Mouse (Mus musculus) embryonic facial prominence, embryonic 14.5 days (tissue): ENCODE data around the gene Slc36a1. TPM values are rescaled to one million over a fixed set of nuclear protein-coding genes. Genes with fewer than 3 reads are reported as not detected.

ENCODE experiments used
- ATAC-seq: fragments of 200-750 bp; cut with Nextera tagmentation; 2 replicates; pipeline ENCODE4 v1.8.0; 2017; ENCODE audit warnings: low read depth, moderate number of reproducible peaks, moderate TSS enrichment
- DNase-seq: peaks from one replicate; pipeline ENCODE4 v3.0.0-alpha.2; 2015; ENCODE audit warnings: low spot score
- H3K27ac ChIP-seq: fragments of 300-500 bp; sonication (generic); replicated peaks from 2 replicates; pipeline ENCODE4 v1.5.1; 2014; ENCODE audit warnings: low read depth, mild to moderate bottlenecking, low read length, moderate library complexity
- H3K27me3 ChIP-seq: fragments of 300-500 bp; sonication (generic); replicated peaks from 2 replicates; pipeline ENCODE4 v1.6.1; 2014; ENCODE audit warnings: low read length; ENCODE audit not compliant: control insufficient read depth, insufficient read depth
- H3K36me3 ChIP-seq: fragments of 300-500 bp; sonication (generic); 2 replicates; pipeline ENCODE4 v1.6.1; 2014; ENCODE audit warnings: low read length, mixed read lengths; ENCODE audit not compliant: control insufficient read depth, insufficient read depth
- H3K4me1 ChIP-seq: fragments of 300-500 bp; sonication (generic); 2 replicates; pipeline ENCODE4 v1.6.1; 2014; ENCODE audit warnings: antibody characterized with exemption, low read length; ENCODE audit not compliant: control insufficient read depth, insufficient read depth
- H3K4me2 ChIP-seq: fragments of 300-500 bp; sonication (generic); 2 replicates; pipeline ENCODE4 v1.6.1; 2014; ENCODE audit warnings: low read depth, mild to moderate bottlenecking, low read length, moderate library complexity, mixed read lengths
- H3K4me3 ChIP-seq: fragments of 300-500 bp; sonication (generic); 2 replicates; pipeline ENCODE4 v1.5.1; 2014; ENCODE audit warnings: low read depth, mild to moderate bottlenecking, low read length
- H3K9ac ChIP-seq: fragments of 300-500 bp; sonication (generic); 2 replicates; pipeline ENCODE4 v1.6.1; 2014; ENCODE audit warnings: low read depth, mild to moderate bottlenecking, low read length, moderate library complexity, mixed read lengths
- H3K9me3 ChIP-seq: fragments of 300-500 bp; sonication (generic); 2 replicates; pipeline ENCODE4 v1.6.1; 2016; ENCODE audit warnings: low read length; ENCODE audit not compliant: control insufficient read depth
- WGBS: fragments of 180-500 bp; shearing (Covaris S2); extraction: QIAGEN DNeasy Blood & Tissue Kit; methylation state at CpG from one replicate; pipeline ENCODE4 v1.1.7; 2014; 5-methylcytosine and 5-hydroxymethylcytosine counted together
- polyA plus RNA-seq: library from polyadenylated mRNA; unstranded; fragments of >200 nt; fragmentation: Nextera tagmentation; extraction: Ambion mirVana; gene quantifications from 2 replicates; pipeline ENCODE4 v1.2.1, GENCODE M21; 2014

Gene Slc36a1
- polyA plus RNA-seq, 1 experiment from 2014 or later, result 2.3 TPM

DNA sequence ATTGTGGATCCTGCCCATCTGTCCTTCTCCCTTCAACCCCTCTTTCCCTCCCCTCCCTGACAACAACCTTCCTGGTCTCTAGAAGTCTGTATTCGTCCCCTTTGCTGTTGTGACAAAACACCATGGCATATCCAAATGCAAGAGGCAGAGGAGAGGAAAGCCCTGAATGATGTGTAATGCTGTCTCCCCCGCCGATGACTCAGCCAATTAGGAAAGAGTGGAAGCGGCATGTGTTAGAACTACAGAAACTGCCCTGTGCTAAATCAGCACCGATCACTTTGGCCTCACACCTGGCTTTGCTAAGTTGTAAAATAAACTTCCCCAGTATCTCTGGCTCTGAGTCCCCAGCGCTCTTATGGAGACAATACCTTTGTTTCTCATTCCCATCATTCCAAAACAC lies 7.1 kb upstream of the Slc36a1 start:
- no peak overlapping the region for H3K27ac ChIP-seq
- no peak overlapping the region for H3K9ac ChIP-seq
- H3K4me2 ChIP-seq, result no peak overlapping the region
- no peaks in the 10 kb centered on the region for H3K36me3 ChIP-seq
- no peak overlapping the region for H3K4me3 ChIP-seq
- ATAC-seq, result no peak
- no peak for DNase-seq
- H3K27me3 ChIP-seq, result no peaks in the 10 kb centered on the region
- whole genome bisulfite sequencing, result 61% methylated on average over 6 of the region's 6 CpGs
- no peaks in the 10 kb centered on the region for H3K4me1 ChIP-seq
- no peaks in the 10 kb centered on the region for H3K9me3 ChIP-seq

DNA sequence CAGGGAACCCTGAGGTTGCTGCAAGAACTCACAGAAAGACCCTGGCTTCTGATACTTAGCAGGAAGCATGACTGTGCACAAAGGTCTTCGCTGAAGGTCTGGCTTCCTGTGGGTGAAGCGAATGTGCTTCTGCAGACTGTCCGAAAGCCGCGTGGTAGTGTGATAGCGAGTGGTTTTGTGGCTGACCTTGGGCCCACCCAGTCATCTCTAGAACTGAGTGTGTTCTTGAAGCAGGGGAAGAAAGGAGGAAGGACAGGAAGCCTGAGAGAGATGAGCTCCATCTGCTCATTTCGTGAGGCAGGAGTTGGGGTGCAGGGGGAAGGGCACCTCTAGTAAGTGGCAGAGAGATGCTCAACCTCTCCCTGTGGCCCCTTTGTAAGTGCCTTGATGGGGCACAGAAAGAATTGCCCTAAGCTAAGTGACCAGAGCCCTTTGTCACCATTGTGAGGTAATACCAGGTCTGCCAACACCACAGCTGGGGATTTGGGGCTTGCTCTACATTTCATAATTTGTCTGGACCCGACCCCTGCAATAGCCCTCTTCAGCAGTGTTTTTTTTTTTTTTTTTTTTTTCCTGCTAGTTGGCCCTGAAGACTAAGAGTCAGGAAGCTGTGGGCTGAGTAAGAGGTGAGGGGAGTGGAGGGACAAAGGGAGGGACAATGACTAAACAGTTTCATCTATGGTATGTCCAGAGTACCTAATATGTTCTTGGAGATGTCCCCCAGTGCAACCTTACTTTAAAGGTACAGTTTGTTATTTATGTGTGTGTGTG lies 6.2 kb upstream of the Slc36a1 start:
- H3K9ac ChIP-seq, result no peak overlapping the region
- 72% methylated on average over 8 of the region's 8 CpGs for WGBS
- H3K9me3 ChIP-seq, result no peaks in the 10 kb centered on the region
- H3K4me2 ChIP-seq, result no peak overlapping the region
- H3K4me3 ChIP-seq, result no peak overlapping the region
- DNase-seq (no peak), ATAC-seq (no peak)
- H3K36me3 ChIP-seq, result no peaks in the 10 kb centered on the region
- H3K4me1 ChIP-seq, result no peaks in the 10 kb centered on the region
- H3K27ac ChIP-seq, result no peak overlapping the region
- no peaks in the 10 kb centered on the region for H3K27me3 ChIP-seq

DNA sequence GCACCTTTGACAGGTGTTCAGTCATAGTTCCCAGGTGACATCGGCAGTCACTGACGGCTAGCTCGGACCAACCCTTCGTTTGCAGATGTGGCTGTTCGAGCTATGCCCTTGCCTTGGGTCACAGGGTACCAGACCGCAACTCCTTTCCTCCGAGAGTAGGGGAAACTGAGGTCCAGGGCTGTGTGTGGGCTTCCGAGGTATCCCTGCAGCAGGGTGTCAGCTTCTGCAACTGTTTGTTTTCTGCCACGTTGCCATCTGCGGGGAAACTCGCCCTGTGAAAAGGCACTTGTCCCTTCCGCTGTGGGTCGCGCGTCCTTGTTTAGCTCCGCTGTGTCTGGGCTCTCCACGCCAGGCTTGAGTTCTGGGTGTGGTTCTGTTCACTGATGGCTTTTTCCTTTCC lies 452 bp downstream of the Slc36a1 start:
- ATAC-seq (peak; percentile 56), DNase-seq (no peak)

DNA sequence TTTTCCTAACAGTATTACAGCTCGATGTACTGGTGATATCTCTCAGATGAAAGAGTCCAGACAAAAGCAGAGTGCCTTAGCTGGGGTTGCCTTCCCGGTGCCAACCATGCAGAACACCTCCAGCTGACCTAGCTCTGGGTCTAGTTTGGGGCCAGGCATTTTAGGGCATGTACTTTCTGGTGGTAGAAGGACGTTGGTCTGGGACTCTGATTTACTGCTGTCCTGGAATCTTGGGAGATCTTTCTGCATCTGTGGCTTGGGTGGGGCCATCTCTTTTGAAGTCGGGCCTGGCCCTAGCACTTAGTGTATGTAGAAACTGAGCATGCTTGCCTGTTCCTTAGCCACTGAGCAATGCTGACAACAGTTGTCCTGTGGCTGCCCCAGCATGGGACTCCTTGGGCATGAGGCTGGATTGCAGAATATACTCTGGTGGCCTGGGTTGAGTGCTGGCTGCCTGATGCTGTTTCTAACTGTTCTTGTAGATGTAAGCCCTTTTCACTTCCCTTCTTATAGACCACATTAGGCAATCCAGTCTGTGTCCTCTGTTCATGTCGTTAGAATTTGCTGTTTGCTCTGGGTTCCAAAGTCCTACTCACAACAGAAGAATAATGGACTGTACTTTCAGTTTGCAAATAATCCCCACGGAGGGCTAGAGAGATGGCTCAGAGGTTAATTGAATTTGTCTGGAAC lies 4.0 kb downstream of the Slc36a1 start:
- Histone ChIP-seq H3K9ac (no peak overlapping the region), H3K4me2 (no peak overlapping the region), H3K36me3 (no peaks in the 10 kb centered on the region), H3K4me1 (0 out of 2 replicates have a peak, but pooled peaks cover 3% of the 10 kb centered on the region), H3K27ac (no peak overlapping the region), H3K27me3 (no peaks in the 10 kb centered on the region), H3K4me3 (no peak overlapping the region), H3K9me3 (no peaks in the 10 kb centered on the region)
- 67% methylated on average over 6 of the region's 6 CpGs for WGBS
- no peak for ATAC-seq
- no peak for DNase-seq

More for the DNA sequence above, 452 bp downstream of the Slc36a1 start:
- Histone ChIP-seq H3K4me2 (peak overlapping the region; percentile 97), H3K4me1 (0 out of 2 replicates have a peak, but pooled peaks cover 3% of the 10 kb centered on the region), H3K4me3 (peak overlapping the region; percentile 82), H3K9ac (peak overlapping the region; percentile 79), H3K36me3 (no peaks in the 10 kb centered on the region), H3K27ac (no peak overlapping the region), H3K9me3 (no peaks in the 10 kb centered on the region), H3K27me3 (no peaks in the 10 kb centered on the region)
- WGBS, result 5% methylated on average over 17 of the region's 17 CpGs

DNA sequence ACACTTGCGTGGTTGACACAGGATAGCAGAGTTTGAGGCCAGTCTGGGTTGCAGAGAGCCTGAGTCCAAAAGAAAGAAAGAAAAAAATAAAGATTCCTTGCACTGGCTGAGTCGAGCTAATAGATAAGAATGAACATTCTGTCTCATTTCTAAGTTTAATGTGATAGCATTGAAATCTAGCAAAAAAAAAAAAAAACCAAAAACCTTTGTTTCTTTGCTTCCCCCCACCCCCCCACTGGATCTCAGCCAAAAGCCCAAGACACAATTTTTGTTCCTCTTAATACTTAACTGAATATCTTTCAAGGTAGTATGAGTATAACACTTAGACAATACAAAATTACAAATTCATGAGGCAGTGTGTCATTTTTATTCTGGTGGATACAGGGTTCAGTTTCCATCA lies 4.9 kb downstream of the Slc36a1 start:
- 67% methylated on average over 2 of the region's 2 CpGs for WGBS
- Histone ChIP-seq H3K27ac (no peak overlapping the region), H3K4me3 (no peak overlapping the region), H3K36me3 (no peaks in the 10 kb centered on the region), H3K9ac (no peak overlapping the region), H3K4me1 (0 out of 2 replicates have a peak, but pooled peaks cover 3% of the 10 kb centered on the region), H3K9me3 (no peaks in the 10 kb centered on the region), H3K4me2 (no peak overlapping the region), H3K27me3 (no peaks in the 10 kb centered on the region)
- no peak for DNase-seq
- no peak for ATAC-seq

DNA sequence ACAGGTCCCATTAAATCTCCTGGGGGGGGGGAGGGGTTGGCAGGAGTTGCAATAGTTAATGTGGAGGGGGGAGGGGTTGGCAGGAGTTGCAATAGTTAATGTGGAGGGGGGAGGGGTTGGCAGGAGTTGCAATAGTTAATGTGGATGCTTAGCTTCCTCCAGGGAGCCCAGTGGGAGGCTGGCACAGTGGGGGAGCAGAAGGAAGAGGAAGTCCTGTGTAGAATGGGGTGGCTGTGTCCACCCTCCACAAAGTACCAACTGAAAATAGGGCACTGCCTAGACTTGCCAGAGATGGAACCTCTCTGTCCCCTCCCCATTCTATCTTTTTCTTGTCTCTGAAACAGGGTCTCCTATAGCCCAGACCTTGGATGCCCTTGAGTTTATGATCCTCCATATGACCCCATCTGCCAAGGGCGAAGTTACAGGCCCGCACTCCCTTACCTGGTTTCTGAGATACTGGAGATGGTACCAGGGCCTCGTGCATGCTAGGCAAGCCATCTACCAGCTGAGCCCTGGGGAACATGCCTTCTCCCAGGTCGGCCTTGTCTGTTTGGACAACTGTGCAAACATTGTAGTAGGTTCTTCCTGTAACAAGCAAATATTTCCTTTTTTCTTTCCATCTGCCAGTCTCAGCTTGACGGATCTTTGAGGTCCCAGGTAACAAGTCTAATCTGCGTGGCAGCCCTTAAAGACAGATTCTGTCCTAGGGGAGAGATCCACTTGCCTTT lies 5.6 kb downstream of the Slc36a1 start:
- no peaks in the 10 kb centered on the region for H3K9me3 ChIP-seq
- no peaks in the 10 kb centered on the region for H3K36me3 ChIP-seq
- no peak overlapping the region for H3K4me3 ChIP-seq
- no peak overlapping the region for H3K27ac ChIP-seq
- no peaks in the 10 kb centered on the region for H3K27me3 ChIP-seq
- peak; percentile 51; the same call in 1 of the 2 replicates for ATAC-seq
- no peak overlapping the region for H3K4me2 ChIP-seq
- 0 out of 2 replicates have a peak, but pooled peaks cover 3% of the 10 kb centered on the region for H3K4me1 ChIP-seq
- 71% methylated on average over 6 of the region's 6 CpGs for WGBS
- no peak overlapping the region for H3K9ac ChIP-seq
- no peak for DNase-seq

DNA sequence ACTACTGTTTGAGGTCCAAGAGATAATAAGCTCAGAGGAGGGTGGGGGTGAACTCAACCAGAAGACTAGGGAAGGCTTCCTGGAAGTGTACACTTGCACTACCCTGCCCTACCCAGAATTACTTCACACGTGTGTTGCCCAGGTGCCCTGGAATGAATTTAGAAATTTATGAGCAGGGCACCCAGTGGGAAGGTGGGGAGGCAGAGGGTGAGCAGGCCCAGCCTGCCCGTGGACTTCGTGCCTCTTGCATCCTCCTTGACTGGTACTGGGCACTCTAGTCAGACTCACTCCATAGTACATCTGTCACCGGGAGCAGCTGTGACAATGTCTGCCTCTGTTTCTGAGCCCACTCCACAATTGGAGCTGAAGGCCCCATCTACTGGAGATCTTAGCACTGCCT lies 9.4 kb downstream of the Slc36a1 start:
- H3K9ac ChIP-seq, result no peak overlapping the region
- H3K27ac ChIP-seq, result no peak overlapping the region
- no peaks in the 10 kb centered on the region for H3K27me3 ChIP-seq
- no peaks in the 10 kb centered on the region for H3K9me3 ChIP-seq
- no peaks in the 10 kb centered on the region for H3K36me3 ChIP-seq
- ATAC-seq, result no peak
- no peaks in the 10 kb centered on the region for H3K4me1 ChIP-seq
- H3K4me2 ChIP-seq, result no peak overlapping the region
- no peak overlapping the region for H3K4me3 ChIP-seq
- 84% methylated on average over 4 of the region's 4 CpGs for WGBS
- DNase-seq, result no peak

DNA sequence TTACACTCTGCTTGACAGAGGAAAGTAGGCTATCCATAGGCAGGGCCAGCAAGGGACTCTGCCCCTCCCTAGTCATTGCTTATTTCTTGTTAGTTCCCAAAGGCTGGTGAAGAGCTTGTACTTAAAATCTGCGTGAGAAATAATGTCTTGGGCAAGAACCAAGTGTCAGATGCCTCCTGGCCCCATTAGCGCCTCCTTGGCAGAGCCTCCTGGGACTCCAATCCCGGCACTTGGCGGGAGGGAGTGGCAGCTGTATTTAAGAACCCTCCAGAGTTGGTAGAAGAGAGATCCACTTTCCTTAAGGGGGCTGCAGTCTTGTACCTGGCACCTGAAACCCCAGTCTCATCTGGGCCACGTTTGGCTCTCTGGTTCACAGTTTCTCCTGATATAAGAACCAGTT lies 10.0 kb downstream of the Slc36a1 start:
- no peak overlapping the region for H3K9ac ChIP-seq
- no peak overlapping the region for H3K27ac ChIP-seq
- H3K4me2 ChIP-seq, result no peak overlapping the region
- no peak for DNase-seq
- H3K9me3 ChIP-seq, result no peaks in the 10 kb centered on the region
- no peak for ATAC-seq
- no peaks in the 10 kb centered on the region for H3K4me1 ChIP-seq
- WGBS, result 79% methylated on average over 5 of the region's 5 CpGs
- 0 out of 2 replicates have a peak, but pooled peaks cover 4% of the 10 kb centered on the region for H3K36me3 ChIP-seq
- H3K27me3 ChIP-seq, result no peaks in the 10 kb centered on the region
- H3K4me3 ChIP-seq, result no peak overlapping the region
